Mouse (Mus musculus) embryonic stem cell, embryonic (primary cell): ENCODE results near the gene Slc44a1.

Source experiments
- CTCF ChIA-PET, 4 experiments: fragments of 300-600 bp in 2 of 4; fragments of 350-600 bp in 2 of 4; sonication (Branson Sonifier 250); formaldehyde crosslinking; loops; one replicate each; lab custom pipeline; 2022; ENCODE audit warnings: inconsistent platforms in 2 of 4; lab: Charles Lee
- POLR2A ChIA-PET, 4 experiments: fragments of 300-600 bp in 2 of 4; fragments of 350-600 bp in 2 of 4; sonication (Branson Sonifier 250); formaldehyde crosslinking; loops; one replicate each; lab custom pipeline; 2022; ENCODE audit warnings: antibody characterized with exemption in 4 of 4, inconsistent platforms in 1 of 4; lab: Charles Lee

Slc44a1 gene

DNA sequence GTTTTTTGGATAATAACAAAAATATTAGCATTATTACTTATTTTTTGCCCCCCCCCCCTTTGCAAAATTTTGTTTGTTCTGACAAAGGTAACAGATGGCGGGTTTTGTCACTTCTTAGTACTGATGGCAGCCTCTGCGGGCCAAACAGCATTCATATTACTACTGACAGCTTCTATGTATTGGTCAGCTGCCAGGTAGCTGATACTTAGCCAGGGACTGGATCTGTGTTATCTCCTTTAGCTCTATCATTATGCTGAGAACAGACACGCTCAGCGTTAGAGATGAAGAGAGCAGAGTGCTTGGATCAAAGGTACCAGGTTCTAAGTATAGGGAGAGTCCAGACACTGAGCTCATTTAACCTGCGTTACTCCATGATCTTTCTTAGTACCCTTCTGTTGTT lies 48.6 kb downstream of the Slc44a1 start:
- ChIA-PET POLR2A (interaction anchor here in 2 of 4 experiments (1.2 to 6.9 kb wide), 6 partner anchors 13 to 26 kb away, joined by 3 to 45 read pairs (median 6); no protein-coding TSS in a partner anchor), CTCF (interaction anchor here in 2 of 4 experiments (0.6 to 1.1 kb wide), 2 partner anchors 25 to 278 kb away, joined by 3 read pairs; no protein-coding TSS in a partner anchor)

DNA sequence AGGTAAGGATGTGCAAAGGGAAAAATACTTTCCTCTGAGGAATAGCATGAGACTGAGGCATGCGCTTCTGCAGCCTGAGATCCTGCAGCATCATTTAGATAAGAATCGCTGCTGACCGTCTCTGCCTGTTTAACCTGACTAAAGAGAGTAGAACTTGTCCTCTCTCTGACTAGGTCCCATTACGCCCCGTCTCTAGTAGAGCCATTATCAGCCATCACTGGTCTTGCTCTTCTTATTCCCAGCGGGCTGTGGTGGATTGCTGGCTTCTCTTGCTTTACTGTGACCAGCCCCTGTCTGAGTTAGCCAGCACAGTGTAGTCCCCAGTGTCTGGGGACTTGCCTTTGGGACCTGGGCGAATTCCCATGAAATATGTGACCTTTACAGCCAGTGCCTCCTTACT lies 50.2 kb downstream of the Slc44a1 start:
- CTCF ChIA-PET = interaction anchor here in 2 of 4 experiments (0.7 to 1.5 kb wide), 2 partner anchors 10 to 104 kb away, joined by 3 read pairs; no protein-coding TSS in a partner anchor
- POLR2A ChIA-PET = interaction anchor here in 3 of 4 experiments (1.1 to 6.9 kb wide), 16 partner anchors 8 to 94 kb away, joined by 3 to 45 read pairs (median 5); partner anchors contain the start of gene Slc44a1 (in 1 of the 3)

DNA sequence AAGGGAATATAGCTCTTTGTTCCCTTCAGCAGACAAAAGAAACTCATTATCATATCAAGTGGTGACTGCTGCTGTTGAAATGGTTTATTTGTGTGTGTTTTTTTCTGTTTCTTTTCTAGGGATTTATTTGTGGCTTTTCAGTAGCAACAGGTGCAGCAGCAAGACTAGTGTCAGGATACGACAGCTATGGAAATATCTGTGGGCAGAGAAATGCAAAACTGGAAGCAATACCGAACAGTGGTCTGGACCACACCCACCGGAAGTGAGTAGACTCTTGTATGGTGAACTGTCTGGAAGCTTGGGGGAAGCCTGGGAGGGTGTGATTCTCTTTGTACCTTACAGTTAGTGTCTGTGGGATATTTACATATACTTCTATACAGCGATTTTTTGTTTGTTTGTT lies 51.1 kb downstream of the Slc44a1 start:
- CTCF ChIA-PET = interaction anchor here in 2 of 4 experiments (0.7 to 1.5 kb wide), 2 partner anchors 10 to 103 kb away, joined by 3 read pairs; no protein-coding TSS in a partner anchor

DNA sequence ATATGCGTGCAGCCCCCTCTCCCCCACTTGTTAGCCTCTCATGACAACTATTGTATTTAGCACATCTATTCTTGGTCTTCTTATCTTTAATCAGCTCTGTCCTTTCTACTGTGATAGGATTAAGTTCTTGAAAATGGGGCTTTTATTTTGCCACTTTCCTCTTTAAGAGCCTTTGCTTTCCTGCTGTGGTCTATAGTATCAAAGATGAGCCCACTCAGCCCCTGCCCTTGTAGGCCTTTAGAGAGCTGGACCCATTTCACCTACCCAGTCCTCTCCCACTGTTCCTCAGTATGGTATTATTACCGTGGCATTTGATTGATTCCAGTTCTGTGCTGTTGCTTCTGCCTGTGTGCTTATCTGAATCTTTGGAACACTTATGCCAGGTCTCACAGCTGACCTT lies 55.4 kb downstream of the Slc44a1 start:
- CTCF ChIA-PET = no interaction called here
- POLR2A ChIA-PET = interaction anchor here in 1 of 4 experiments (1.1 kb wide), 2 partner anchors 17 to 35 kb away, joined by 3 to 4 read pairs; no protein-coding TSS in a partner anchor

More for the DNA sequence above, 51.1 kb downstream of the Slc44a1 start:
- POLR2A ChIA-PET = interaction anchor here (0.6 to 6.9 kb wide), 17 partner anchors 8 to 260 kb away, joined by 3 to 45 read pairs (median 5); partner anchors contain the start of gene Slc44a1 (in 1 of the 4)

DNA sequence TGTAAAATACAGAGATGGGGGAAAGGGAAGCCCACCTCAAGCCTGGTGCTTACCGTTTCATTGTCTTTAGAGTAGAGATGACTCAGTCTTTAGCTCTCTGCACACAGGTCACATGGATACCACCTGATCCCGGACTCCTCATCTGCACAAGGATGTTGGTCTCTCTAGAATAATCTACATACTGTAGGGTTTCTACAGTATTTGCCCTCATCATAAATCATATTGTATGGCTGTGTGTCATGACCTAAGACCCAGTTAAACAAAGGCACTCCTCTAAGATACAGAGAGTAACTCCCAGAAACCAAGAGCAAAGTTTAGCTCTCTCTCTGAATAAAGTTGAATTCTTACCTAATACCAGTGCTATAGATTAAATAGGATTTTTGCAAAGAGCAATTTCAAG lies 62.6 kb downstream of the Slc44a1 start:
- CTCF ChIA-PET = no interaction called here
- POLR2A ChIA-PET = interaction anchor here in 2 of 4 experiments (1.0 to 1.5 kb wide), 4 partner anchors 9 to 16 kb away, joined by 3 to 4 read pairs (median 3); no protein-coding TSS in a partner anchor

DNA sequence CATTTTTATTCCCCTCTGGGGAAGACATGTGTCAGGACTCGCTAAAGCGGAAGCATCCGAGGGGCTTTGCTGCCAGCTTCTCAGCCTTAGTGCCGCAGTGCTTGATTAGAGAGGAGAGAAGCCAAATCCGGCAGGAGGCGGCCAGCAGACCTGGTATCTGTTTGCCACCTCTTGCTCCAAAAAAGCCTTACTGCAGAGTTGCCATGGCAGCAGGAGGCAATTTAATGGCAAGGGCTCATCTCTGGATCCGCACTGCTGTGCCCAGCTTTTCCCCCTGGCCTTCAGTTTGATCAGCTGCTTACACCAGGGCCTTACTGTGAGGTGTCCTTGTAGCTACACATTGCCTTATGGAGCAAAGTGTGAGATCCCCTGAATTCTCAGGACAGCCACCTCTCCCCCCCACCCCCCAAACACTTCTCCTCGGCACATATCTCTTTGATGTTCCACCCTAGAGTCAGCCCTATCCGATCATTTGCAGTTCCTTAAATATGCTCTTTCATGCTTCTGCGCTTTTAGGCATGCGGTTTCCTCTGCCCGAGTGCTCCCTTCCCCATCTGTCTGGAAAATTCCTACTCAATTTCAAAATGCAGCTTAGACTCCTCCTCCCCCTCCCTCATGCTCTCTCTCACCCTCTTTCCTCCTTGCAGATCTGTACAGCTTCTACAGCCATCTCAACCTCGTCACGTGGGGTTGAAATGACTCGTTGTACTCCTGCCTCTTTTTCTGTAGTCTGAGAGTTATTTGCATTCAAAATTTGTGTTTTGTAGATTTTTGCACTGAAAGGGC lies 72.1 kb downstream of the Slc44a1 start:
- ChIA-PET CTCF (interaction anchor here in 2 of 4 experiments (0.6 to 1.9 kb wide), 2 partner anchors 23 to 50 kb away, joined by 4 read pairs; no protein-coding TSS in a partner anchor), POLR2A (interaction anchor here in 2 of 4 experiments (0.9 to 2.2 kb wide), 6 partner anchors 8 to 47 kb away, joined by 3 to 8 read pairs (median 4); no protein-coding TSS in a partner anchor)

DNA sequence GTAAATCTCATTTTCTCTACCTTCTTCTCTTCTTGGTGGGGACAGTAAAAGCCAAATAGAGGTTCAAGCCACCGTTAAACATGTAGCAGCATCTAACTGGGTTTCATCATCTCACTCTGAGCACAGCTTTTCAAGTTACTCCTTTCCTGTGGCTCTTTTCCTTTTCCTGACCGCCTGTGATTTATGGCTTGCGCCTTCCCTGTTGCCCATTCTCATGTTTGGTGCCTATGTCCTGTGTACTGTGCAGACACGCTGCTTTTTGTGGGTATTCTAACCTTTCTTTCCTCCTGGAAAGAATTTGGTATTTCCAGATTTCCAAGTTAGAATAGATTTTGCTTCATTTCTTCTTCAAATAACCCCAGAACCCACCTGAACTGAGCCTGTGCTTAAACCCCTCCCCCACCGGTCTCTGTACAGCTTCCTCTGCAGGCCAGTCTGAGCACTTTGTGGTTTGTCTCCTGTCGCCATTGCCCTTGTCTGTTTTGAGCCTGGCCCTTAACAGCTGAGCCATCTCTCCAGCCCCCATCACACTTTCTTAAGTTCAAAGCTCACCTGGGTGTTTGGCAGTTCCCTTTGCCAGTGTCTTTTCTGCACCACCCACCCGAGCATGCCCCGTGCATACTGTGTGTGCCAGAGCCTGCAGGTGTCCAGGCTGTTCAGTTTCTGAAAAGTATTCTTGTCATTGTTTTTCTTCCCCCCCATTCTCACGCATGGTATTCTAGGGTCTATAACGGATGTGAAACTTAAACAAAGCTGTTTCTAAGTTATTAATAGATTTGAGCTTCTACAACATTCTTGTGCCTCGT lies 73.3 kb downstream of the Slc44a1 start:
- ChIA-PET POLR2A (no interaction called here), CTCF (interaction anchor here in 1 of 4 experiments (0.6 kb wide), 1 partner anchor 128 kb away, joined by 4 read pairs; no protein-coding TSS in a partner anchor)

DNA sequence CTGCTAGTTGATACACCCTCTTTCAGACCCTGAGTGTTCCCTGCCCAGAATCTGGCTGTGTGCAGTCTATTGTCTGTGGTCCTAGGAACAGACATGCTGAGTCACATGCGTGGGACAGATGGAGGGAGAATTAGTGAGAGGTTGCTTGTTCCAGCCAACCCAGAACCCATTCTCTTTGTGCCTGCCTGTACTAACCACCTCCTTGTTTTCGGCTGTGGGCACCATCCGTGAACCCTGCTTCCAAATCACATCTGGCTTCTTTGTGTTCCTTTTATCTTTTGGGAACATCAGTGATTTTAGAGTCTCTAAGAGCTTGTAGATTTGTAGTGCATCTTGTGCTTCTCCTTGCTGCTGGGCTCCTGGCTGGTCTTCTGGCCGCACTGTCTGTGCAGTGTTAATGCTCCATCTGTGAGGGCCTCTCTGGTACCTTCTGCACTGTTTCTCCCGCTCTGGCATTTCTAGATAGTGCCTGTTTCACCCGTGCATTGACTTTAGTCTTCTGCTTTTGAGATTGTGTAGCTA lies 75.9 kb downstream of the Slc44a1 start:
- ChIA-PET CTCF (no interaction called here), POLR2A (interaction anchor here in 1 of 4 experiments (0.7 kb wide), 1 partner anchor 13 kb away, joined by 3 read pairs; no protein-coding TSS in a partner anchor)

DNA sequence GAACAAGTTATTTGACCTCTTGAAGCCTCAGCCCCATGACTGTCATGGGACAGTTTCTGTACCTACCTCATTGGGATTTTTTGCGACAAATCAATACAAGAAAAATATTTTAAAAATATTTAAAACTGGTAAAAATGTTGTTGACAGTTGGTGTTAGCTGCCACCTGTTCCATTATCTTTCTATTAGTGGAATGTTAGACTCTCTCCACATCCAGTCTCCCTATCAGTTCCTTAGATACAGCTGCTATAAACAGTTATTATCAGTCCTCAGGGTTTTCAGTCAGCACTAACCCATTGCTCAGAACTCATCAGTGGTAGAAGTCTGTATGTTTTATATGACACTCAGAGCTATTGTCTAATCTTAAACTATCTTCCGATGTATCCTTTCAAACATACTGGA lies 79.2 kb downstream of the Slc44a1 start:
- CTCF ChIA-PET = no interaction called here
- POLR2A ChIA-PET = interaction anchor here in 1 of 4 experiments (1.4 to 1.7 kb wide), 2 partner anchors 9 to 25 kb away, joined by 3 to 5 read pairs; no protein-coding TSS in a partner anchor

DNA sequence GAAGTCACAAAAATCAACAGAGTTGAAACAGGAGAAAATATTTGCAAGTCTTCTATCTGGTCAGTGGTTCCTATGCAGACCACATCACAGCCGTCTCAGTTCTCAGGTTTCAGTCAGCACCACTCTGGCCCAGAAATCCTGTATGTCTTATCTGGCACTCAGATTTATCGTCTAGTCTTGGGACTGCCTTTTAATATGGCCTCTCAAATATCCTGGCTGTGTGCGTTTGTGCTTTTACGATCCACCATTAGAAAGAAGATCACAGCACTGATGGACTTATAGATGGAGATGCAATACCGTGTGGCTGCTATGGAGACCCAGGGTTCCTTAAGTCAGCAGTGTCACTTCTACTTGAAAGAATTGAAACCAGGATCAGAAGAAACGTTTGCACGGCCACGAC lies 80.8 kb downstream of the Slc44a1 start:
- POLR2A ChIA-PET = interaction anchor here in 1 of 4 experiments (0.6 to 1.4 kb wide), 3 partner anchors 9 to 136 kb away, joined by 3 to 5 read pairs (median 3); no protein-coding TSS in a partner anchor
- CTCF ChIA-PET = no interaction called here

DNA sequence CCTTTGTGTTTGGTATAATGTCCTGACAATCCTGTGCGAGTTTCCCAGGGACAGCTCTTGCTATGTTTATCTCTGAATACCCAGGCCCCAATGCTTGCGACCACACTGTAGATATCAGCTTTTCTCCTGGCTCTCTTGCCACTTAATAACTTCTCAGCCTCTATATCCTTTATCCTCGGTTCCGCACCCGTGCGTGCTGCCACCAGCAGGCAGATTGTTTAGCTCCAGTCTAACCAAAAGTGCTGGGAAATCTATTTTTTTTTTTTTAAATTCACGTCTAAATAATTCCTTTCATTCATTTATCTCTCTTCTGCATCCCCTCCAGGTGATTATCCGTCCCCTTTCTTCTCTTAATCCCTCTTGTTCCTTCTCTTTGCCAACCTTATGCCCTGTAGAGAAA lies 82.4 kb downstream of the Slc44a1 start:
- POLR2A ChIA-PET = interaction anchor here in 1 of 4 experiments (0.6 to 2.1 kb wide), 7 partner anchors 11 to 283 kb away, joined by 3 to 8 read pairs (median 3); partner anchors contain the start of gene Slc44a1
- CTCF ChIA-PET = interaction anchor here in 1 of 4 experiments (0.7 kb wide), 1 partner anchor 9 kb away, joined by 4 read pairs; no protein-coding TSS in a partner anchor

DNA sequence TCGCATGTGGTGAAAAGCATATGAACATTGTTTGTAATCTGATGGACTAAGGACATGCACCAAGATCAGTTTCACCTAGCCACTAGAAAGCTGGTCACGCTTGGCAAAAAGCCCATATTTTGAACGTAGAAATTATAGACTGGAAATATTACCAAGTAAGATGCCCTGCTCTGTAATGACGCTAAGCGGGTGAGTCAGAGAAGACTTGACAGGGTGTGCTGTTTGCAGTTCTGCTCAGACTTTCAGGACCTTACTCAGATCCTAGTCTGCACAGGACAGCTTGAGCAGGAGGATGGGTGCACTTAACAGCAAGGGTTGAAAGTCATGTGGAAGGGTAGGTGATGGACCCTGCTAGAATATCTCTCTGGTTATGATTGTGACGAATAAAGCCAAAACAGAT lies 85.3 kb downstream of the Slc44a1 start:
- ChIA-PET POLR2A (no interaction called here), CTCF (no interaction called here)

DNA sequence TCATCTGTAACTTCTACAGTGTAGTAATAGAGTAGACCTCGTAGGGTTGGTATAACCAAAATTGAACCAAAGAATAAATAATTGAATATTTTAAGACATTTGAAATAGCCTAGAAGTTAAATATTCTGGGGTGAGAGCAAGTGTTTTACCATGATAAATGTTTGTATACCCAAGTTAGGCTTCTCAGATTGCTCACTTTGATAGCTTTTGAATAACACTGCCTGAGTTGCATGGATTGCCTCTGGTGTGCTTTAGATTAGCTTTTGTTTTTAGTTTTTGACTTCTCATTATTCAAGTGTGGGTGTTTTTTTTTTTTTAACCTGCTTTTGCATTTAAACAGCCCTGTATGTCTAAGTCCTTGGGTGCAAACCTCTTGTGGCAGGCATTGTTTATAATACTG lies 85.8 kb downstream of the Slc44a1 start:
- CTCF ChIA-PET = no interaction called here
- POLR2A ChIA-PET = no interaction called here

DNA sequence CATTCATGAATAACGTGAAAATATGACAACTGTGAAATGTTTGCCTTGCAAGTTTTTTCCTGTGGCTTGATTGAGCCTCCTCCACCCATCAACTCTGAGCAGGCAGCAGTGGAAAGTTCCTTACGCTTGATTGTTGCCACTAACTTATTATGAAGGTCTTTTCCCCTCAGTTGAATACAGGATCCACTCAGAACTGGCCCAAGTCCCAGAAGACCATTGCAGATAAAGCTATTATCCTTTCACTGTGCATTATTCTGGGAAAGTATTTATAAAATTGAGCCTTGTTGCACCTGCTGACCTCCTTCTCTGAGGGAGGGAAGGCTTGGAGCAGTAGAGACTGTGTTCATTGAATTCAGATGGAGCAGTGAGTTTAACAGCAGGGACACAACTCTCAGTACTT lies 86.2 kb downstream of the Slc44a1 start:
- ChIA-PET POLR2A (no interaction called here), CTCF (interaction anchor here in 1 of 4 experiments (0.7 kb wide), 1 partner anchor 270 kb away, joined by 3 read pairs; no protein-coding TSS in a partner anchor)

DNA sequence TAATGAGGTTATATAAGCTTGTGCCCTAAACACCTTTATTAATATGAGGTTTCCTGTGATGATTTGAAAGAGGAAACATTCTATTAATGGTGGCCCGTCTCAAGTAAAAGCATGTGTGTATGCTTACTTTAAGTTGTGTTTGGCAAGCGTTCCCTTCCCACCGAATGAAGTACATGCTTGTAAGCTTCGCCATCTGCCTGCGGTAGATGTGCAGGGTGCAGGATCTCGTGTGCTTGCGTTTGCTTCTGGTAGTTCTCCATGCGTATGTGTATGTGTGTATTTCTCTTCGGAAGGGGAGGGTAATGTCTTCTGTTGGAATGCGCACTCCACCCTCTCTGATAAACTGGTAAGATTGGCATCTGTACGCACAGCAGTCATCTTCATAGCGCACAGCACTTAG lies 95.6 kb downstream of the Slc44a1 start:
- POLR2A ChIA-PET = interaction anchor here in 1 of 4 experiments (1.5 kb wide), 1 partner anchor 95 kb away, joined by 3 read pairs; the partner anchor contains the start of gene Slc44a1

DNA sequence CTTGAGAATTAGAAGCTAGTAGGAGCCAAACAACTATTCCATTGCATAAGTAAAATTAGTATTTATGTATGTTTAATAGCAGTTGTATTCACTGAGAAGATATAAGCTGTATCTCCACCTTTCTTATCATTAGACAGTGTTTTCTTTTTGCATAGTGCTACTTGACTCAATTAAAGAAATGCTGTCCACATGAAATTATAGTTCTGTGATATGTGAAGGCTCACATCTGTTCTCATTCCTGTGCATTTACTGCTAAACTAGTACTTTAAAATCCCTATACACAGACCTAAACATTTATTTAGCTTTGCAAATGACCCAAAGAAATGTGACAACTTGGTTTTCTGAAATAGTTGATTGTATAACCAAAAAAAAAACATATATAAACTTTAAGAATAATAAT lies 96.9 kb downstream of the Slc44a1 start:
- ChIA-PET POLR2A (interaction anchor here in 1 of 4 experiments (0.9 kb wide), 1 partner anchor 14 kb away, joined by 3 read pairs; no protein-coding TSS in a partner anchor), CTCF (no interaction called here)

More for the DNA sequence above, 95.6 kb downstream of the Slc44a1 start:
- CTCF ChIA-PET = interaction anchor here in 1 of 4 experiments (0.6 kb wide), 1 partner anchor 23 kb away, joined by 4 read pairs; no protein-coding TSS in a partner anchor

DNA sequence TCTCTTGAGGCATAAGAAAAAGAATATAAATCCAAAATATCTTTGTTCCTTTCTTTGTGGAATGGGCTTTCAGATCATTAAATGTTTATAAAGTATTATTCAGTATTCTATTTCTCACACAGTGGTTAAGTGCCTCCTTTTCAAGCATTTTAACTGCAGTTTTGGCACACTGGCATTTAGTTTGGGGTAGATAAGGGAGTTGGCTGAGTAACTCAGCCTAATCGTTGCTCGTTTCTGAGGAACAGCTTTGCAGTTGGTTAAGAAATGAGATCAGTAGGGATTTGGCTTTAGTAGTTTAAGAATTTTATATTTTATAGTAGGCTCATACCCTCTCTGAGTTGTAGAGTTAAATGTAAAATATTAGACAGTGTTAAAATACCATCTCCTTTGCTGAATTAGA lies 97.3 kb downstream of the Slc44a1 start:
- ChIA-PET CTCF (no interaction called here), POLR2A (interaction anchor here in 1 of 4 experiments (0.9 kb wide), 1 partner anchor 14 kb away, joined by 3 read pairs; no protein-coding TSS in a partner anchor)

DNA sequence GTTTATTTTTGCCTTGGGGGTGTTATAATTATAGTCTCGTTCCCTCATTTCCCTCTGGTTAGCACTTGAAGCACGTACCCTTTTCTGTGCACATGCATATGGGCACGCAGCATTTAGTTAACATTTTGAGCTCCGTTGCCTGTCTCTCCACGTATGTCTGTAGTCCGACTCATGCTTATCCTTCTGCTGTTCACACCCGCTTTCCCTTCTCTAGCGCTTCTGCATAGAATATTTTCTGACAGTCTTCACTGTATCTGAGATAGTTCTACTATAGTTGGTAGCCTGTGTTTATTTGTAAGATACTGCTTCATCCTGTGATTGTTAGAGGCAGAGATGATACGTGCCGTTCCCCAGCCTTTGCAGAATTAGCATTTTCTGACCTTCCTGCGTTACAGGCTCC lies 98.4 kb downstream of the Slc44a1 start:
- ChIA-PET POLR2A (interaction anchor here in 1 of 4 experiments (2.0 kb wide), 1 partner anchor 11 kb away, joined by 5 read pairs; no protein-coding TSS in a partner anchor), CTCF (no interaction called here)
